Mouse (Mus musculus) G1E (cell line): Measurements from ENCODE around the gene Fam24a.

Experiments used
- CTCF ChIP-seq: IDR thresholded peaks from 2 replicates; pipeline ENCODE4 v1.5.1; 2012; ENCODE audit warnings: low read depth, low read length, inconsistent platforms, mixed read lengths
- GATA1 ChIP-seq: IDR thresholded peaks from 2 replicates; pipeline ENCODE4 v1.6.1; 2012; ENCODE audit warnings: borderline replicate concordance, low read length, inconsistent platforms, mixed read lengths
- GATA2 ChIP-seq: IDR thresholded peaks from 2 replicates; pipeline ENCODE4 v1.6.1; 2012; ENCODE audit warnings: low read depth, low read length, inconsistent platforms, borderline replicate concordance
- POLR2AphosphoS5 ChIP-seq: IDR thresholded peaks from 2 replicates; pipeline ENCODE4 v1.6.1; 2012; ENCODE audit warnings: low read depth, low read length, inconsistent platforms; ENCODE audit not compliant: insufficient replicate concordance
- TAL1 ChIP-seq: conservative IDR thresholded peaks from 2 replicates; pipeline ENCODE4 v1.6.1; 2012; ENCODE audit warnings: low read depth, low read length, inconsistent platforms, mixed read lengths

DNA sequence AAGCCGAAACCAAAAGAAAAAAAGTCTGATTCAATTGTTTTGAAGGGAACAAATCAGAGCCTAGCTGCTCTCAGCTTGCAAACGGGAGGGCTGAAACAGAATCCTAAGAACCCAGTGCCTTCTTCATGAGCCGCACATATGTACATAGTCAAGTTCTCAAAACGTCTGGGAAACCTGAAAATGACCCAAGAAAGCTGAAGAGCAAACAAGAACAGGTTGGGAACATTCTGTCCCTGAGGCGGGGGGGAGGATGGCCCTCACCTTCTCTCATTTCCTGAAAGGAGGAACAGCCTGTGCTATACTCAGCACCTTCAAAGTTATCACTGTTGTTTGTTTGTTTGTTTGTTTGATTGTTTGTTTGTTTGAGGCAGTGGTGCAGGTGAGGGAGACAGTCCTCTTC, 26.9 kb upstream of the Fam24a start:
- no peak for TF ChIP-seq CTCF
- TF ChIP-seq TAL1: no peak
- no peak for TF ChIP-seq GATA1
- TF ChIP-seq POLR2AphosphoS5: no peak
- TF ChIP-seq GATA2: no peak
